Mouse (Mus musculus) heart, embryonic 13.5 days (tissue): ENCODE measurements around the gene Slc22a14. TPM values are rescaled to one million over a fixed set of nuclear protein-coding genes. Genes with fewer than 3 reads are reported as not detected.
"Not testable (repeated sequence)": the region's sequence is repeated elsewhere in the genome, so short reads cannot be mapped to it uniquely, and the experiment has no call there.

ENCODE experiments used
- ATAC-seq: fragments of 200-750 bp; cut with Nextera tagmentation; 2 replicates; pipeline ENCODE4 v1.8.0; 2017; ENCODE audit warnings: moderate TSS enrichment; ENCODE audit not compliant: insufficient number of reproducible peaks, low FRiP score, low TSS enrichment; ENCODE audit errors: extremely low read depth
- H3K27ac ChIP-seq: fragments of 300-500 bp; sonication (generic); replicated peaks from 2 replicates; pipeline ENCODE4 v1.5.1; 2015; ENCODE audit warnings: moderate library complexity, mild to moderate bottlenecking, inconsistent platforms
- H3K27me3 ChIP-seq: fragments of 300-500 bp; sonication (generic); replicated peaks from 2 replicates; pipeline ENCODE4 v1.6.1; 2015; ENCODE audit warnings: mild to moderate bottlenecking, inconsistent platforms
- H3K36me3 ChIP-seq: fragments of 300-500 bp; sonication (generic); 2 replicates; pipeline ENCODE4 v1.6.1; 2015; ENCODE audit warnings: mild to moderate bottlenecking, inconsistent platforms
- H3K4me1 ChIP-seq: fragments of 300-500 bp; sonication (generic); 2 replicates; pipeline ENCODE4 v1.6.1; 2015; ENCODE audit warnings: inconsistent platforms
- H3K4me2 ChIP-seq: fragments of 300-500 bp; sonication (generic); 2 replicates; pipeline ENCODE4 v1.6.1; 2015; ENCODE audit warnings: inconsistent platforms, mild to moderate bottlenecking, moderate library complexity
- H3K4me3 ChIP-seq: fragments of 300-500 bp; sonication (generic); 2 replicates; pipeline ENCODE4 v1.5.1; 2015; ENCODE audit warnings: moderate library complexity, mild to moderate bottlenecking, inconsistent platforms
- H3K9ac ChIP-seq: fragments of 300-500 bp; sonication (generic); 2 replicates; pipeline ENCODE4 v1.6.1; 2015; ENCODE audit warnings: inconsistent platforms, mild to moderate bottlenecking, moderate library complexity
- H3K9me3 ChIP-seq: fragments of 300-500 bp; sonication (generic); 2 replicates; pipeline ENCODE4 v1.6.1; 2016; ENCODE audit warnings: inconsistent platforms
- WGBS: fragments of 180-500 bp; shearing (Covaris S2); methylation state at CpG from one replicate; pipeline ENCODE4 v1.1.7; 2015; ENCODE audit warnings: mixed read lengths; 5-methylcytosine and 5-hydroxymethylcytosine counted together
- polyA plus RNA-seq: library from polyadenylated mRNA; unstranded; fragments of >200 nt; fragmentation: Nextera tagmentation; extraction: Ambion mirVana; gene quantifications from 2 replicates; pipeline ENCODE4 v1.2.1, GENCODE M21; 2015

Gene Slc22a14
- polyA plus RNA-seq, 1 experiment from 2014 or later: not detected

- ATAC-seq: no peak
- Histone ChIP-seq H3K4me3 (no peak overlapping the region), H3K4me1 (0 out of 2 replicates have a peak, but pooled peaks cover 2% of the 10 kb centered on the region), H3K27me3 (no peaks in the 10 kb centered on the region), H3K9me3 (no peaks in the 10 kb centered on the region), H3K9ac (no peak overlapping the region), H3K4me2 (no peak overlapping the region), H3K27ac (no peak overlapping the region), H3K36me3 (peaks cover 30% of the 10 kb centered on the region)
- 93% methylated on average over 5 of the region's 5 CpGs for WGBS
Observed at GRCm38 (mm10) chr9:119278031-119278430, 87.3 kb downstream of the Slc22a14 start.

- Histone ChIP-seq H3K36me3 (peaks cover 24% of the 10 kb centered on the region), H3K4me1 (0 out of 2 replicates have a peak, but pooled peaks cover 2% of the 10 kb centered on the region), H3K27ac (no peak overlapping the region), H3K9ac (no peak overlapping the region), H3K4me2 (no peak overlapping the region), H3K4me3 (no peak overlapping the region), H3K27me3 (no peaks in the 10 kb centered on the region), H3K9me3 (no peaks in the 10 kb centered on the region)
- WGBS: 75% methylated on average over 7 of the region's 7 CpGs
- ATAC-seq: no peak
Observed at GRCm38 (mm10) chr9:119276321-119276720, 89.0 kb downstream of the Slc22a14 start.

DNA sequence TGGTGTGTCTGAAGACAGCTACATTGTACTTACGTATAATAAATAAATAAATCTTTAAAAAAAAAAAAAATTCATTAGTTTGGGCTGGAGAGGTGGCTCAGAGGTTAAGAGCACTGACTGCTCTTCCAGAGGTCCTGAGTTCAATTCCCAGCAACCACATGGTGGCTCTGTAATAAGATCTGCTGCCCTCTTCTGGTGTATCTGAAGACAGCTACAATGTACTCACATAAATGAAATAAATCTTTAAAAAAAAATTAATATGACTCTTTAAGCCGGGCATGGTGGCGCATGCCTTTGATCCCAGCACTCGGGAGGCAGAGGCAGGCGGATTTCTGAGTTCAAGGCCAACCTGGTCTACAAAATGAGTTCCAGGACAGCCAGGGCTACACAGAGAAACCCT is 90.5 kb downstream of the Slc22a14 start:
- ATAC-seq: not testable (repeated sequence)

GRCm38 (mm10) chr9:119271496-119271895 is 93.9 kb downstream of the Slc22a14 start:
- no peak for ATAC-seq
- Histone ChIP-seq H3K4me3 (no peak overlapping the region), H3K9me3 (no peaks in the 10 kb centered on the region), H3K36me3 (peaks cover 38% of the 10 kb centered on the region), H3K27me3 (no peaks in the 10 kb centered on the region), H3K4me2 (no peak overlapping the region), H3K4me1 (0 out of 2 replicates have a peak, but pooled peaks cover under 1% of the 10 kb centered on the region), H3K9ac (no peak overlapping the region), H3K27ac (no peak overlapping the region)
- 89% methylated on average over 4 of the region's 4 CpGs for WGBS

More for the DNA sequence above, 90.5 kb downstream of the Slc22a14 start:
- not testable (repeated sequence) for H3K4me3 ChIP-seq, H3K9ac ChIP-seq, H3K27me3 ChIP-seq, H3K27ac ChIP-seq, H3K4me2 ChIP-seq, H3K4me1 ChIP-seq, H3K9me3 ChIP-seq
- H3K36me3 ChIP-seq: peaks cover 25% of the 10 kb centered on the region
- 94% methylated on average over 5 of the region's 5 CpGs for WGBS

- WGBS: 88% methylated on average over 11 of the region's 11 CpGs
- H3K9ac ChIP-seq: no peak overlapping the region
- no peaks in the 10 kb centered on the region for H3K27me3 ChIP-seq
- no peak overlapping the region for H3K4me3 ChIP-seq
- peaks cover 61% of the 10 kb centered on the region for H3K36me3 ChIP-seq
- no peak overlapping the region for H3K27ac ChIP-seq
- H3K9me3 ChIP-seq: no peaks in the 10 kb centered on the region
- ATAC-seq: no peak
- H3K4me1 ChIP-seq: no peaks in the 10 kb centered on the region
- no peak overlapping the region for H3K4me2 ChIP-seq
Observed at GRCm38 (mm10) chr9:119268588-119269145, 96.7 kb downstream of the Slc22a14 start.

DNA sequence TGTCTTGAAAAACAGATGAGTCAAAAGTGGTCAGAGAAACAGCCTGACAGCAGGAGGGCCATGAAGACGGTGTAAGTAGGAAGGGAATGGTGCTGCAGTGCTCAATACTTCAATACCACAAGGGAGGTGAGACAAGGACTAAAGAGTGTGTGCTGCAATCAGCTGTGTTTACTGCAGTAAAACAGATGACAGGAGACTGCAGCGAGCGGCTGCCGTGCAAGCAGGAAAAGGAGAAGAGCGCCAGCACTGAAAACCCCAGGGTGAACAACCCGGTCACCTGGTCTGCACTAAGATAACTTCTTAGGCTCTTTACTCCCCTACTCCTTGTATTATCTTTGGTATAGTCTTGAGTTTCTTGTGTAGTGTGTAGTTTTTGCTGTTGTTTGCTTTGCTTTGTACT is 97.2 kb downstream of the Slc22a14 start:
- WGBS: 91% methylated on average over 6 of the region's 6 CpGs
- Histone ChIP-seq H3K27me3 (no peaks in the 10 kb centered on the region), H3K4me2 (no peak overlapping the region), H3K9ac (no peak overlapping the region), H3K36me3 (peaks cover 65% of the 10 kb centered on the region), H3K9me3 (no peaks in the 10 kb centered on the region), H3K27ac (no peak overlapping the region), H3K4me1 (no peaks in the 10 kb centered on the region), H3K4me3 (no peak overlapping the region)
- ATAC-seq: no peak

DNA sequence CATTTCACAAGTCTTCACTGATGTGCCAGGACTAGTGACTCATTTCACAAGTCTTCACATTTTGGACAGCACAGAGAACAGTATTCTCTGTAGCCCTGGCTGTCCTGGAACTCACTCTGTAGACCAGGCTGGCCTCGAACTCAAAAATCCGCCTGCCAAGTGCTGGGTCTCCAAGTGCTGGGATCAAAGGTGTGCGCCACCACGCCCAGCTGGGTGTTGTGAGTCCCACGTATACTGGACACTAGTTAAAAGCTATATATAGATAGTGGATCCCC is 99.3 kb downstream of the Slc22a14 start:
- ATAC-seq, H3K4me1 ChIP-seq, H3K27me3 ChIP-seq, H3K4me2 ChIP-seq, H3K4me3 ChIP-seq, H3K9me3 ChIP-seq, H3K27ac ChIP-seq, H3K9ac ChIP-seq: not testable (repeated sequence)
- peaks cover 75% of the 10 kb centered on the region for H3K36me3 ChIP-seq
- WGBS: 89% methylated on average over 5 of the region's 5 CpGs

- H3K9me3 ChIP-seq, H3K4me1 ChIP-seq, H3K27ac ChIP-seq, H3K4me2 ChIP-seq, H3K9ac ChIP-seq, H3K4me3 ChIP-seq, ATAC-seq, H3K27me3 ChIP-seq: not testable (repeated sequence)
- peaks cover 78% of the 10 kb centered on the region for H3K36me3 ChIP-seq
- 70% methylated on average over 1 of the region's 1 CpGs for WGBS
Observed at GRCm38 (mm10) chr9:119265373-119266120, 99.8 kb downstream of the Slc22a14 start.

GRCm38 (mm10) chr9:119263067-119263466 is 102.3 kb downstream of the Slc22a14 start:
- Histone ChIP-seq H3K9me3 (no peaks in the 10 kb centered on the region), H3K4me3 (no peak overlapping the region), H3K9ac (no peak overlapping the region), H3K4me2 (no peak overlapping the region), H3K27ac (no peak overlapping the region), H3K27me3 (no peaks in the 10 kb centered on the region), H3K4me1 (no peaks in the 10 kb centered on the region), H3K36me3 (peaks cover 83% of the 10 kb centered on the region)
- WGBS: 87% methylated on average over 4 of the region's 4 CpGs
- no peak for ATAC-seq

- no peak for ATAC-seq
- H3K9me3 ChIP-seq: no peaks in the 10 kb centered on the region
- H3K4me1 ChIP-seq: no peaks in the 10 kb centered on the region
- no peak overlapping the region for H3K4me3 ChIP-seq
- H3K27me3 ChIP-seq: no peaks in the 10 kb centered on the region
- peaks cover 84% of the 10 kb centered on the region for H3K36me3 ChIP-seq
- no peak overlapping the region for H3K4me2 ChIP-seq
- H3K9ac ChIP-seq: no peak overlapping the region
- no peak overlapping the region for H3K27ac ChIP-seq
- WGBS: 92% methylated on average over 2 of the region's 2 CpGs
Observed at GRCm38 (mm10) chr9:119260825-119261224, 104.5 kb downstream of the Slc22a14 start.

GRCm38 (mm10) chr9:119258785-119259184 is 106.6 kb downstream of the Slc22a14 start:
- H3K9me3 ChIP-seq: no peaks in the 10 kb centered on the region
- H3K27ac ChIP-seq: no peak overlapping the region
- no peaks in the 10 kb centered on the region for H3K27me3 ChIP-seq
- H3K4me2 ChIP-seq: no peak overlapping the region
- peaks cover 88% of the 10 kb centered on the region for H3K36me3 ChIP-seq
- 93% methylated on average over 2 of the region's 2 CpGs for WGBS
- H3K4me3 ChIP-seq: no peak overlapping the region
- no peak for ATAC-seq
- H3K9ac ChIP-seq: no peak overlapping the region
- H3K4me1 ChIP-seq: no peaks in the 10 kb centered on the region

- Histone ChIP-seq H3K27ac (no peak overlapping the region), H3K4me2 (no peak overlapping the region), H3K27me3 (no peaks in the 10 kb centered on the region), H3K9ac (no peak overlapping the region), H3K36me3 (peaks cover 89% of the 10 kb centered on the region), H3K4me1 (no peaks in the 10 kb centered on the region), H3K9me3 (no peaks in the 10 kb centered on the region), H3K4me3 (no peak overlapping the region)
- no peak for ATAC-seq
- WGBS: 62% methylated on average over 5 of the region's 5 CpGs
Observed at GRCm38 (mm10) chr9:119258128-119258527, 107.2 kb downstream of the Slc22a14 start.
